ENCODE assay signal across 15 mouse cellular contexts in genomic region chr8:118374738-118375137, GRCm38 (mm10).
DNase-seq lines count a peak whose midpoint lies in the region; ATAC-seq and TF ChIP-seq lines count a peak whose summit lies in the region.
"Had no signal": no experiment of that assay in that cellular context is flagged by ENCODE, and none has a peak within 500 bp of the region (broad histone marks: within the 10 kb centered on the region; RNA-seq: fewer than 3 reads in every experiment).

No protein-coding gene starts in this region.

- DNase-seq in gastrocnemius, adult 2 months: no peak
- DNase-seq in gastrocnemius, adult 8-10 months (ENCODE audit: low spot score in 2 of 2): no peak
- DNase-seq in left cerebral cortex, postnatal 14 days (ENCODE audit: low spot score in 2 of 2): peak; percentile 41 to 44
- no peak for DNase-seq in left cerebral cortex, postnatal 4 days
- peak; percentile 53 for DNase-seq in Muller cell, postnatal 12 days (ENCODE audit: inconsistent ontology term)
- DNase-seq in heart, postnatal 10 days: peak; percentile 52 to 63
- DNase-seq in embryo, embryonic 10.5 days (ENCODE audit: low spot score): no peak
- DNase-seq: adrenal gland, postnatal 25 days; cerebellum, adult 8-10 months; kidney, adult 2 months; liver, embryonic 13.5 days; thymus, postnatal 25 days had no signal

- intact Hi-C loops in gastrocnemius, adult 2 months (cut with DNase I): loop anchor here (10.0 kb wide), 1 partner anchor 90 kb away; the partner anchor contains the start of gene Cdh13
- intact Hi-C loops in left cerebral cortex, postnatal 14 days (cut with DNase I): no loop called here
- intact Hi-C loops in left cerebral cortex, postnatal 4 days (cut with DNase I): no loop called here
- intact Hi-C loops in heart, postnatal 10 days (cut with DNase I): no loop called here

- TF ChIP-seq CTCF in gastrocnemius, adult 2 months (IDR thresholded peaks at IDR 0.05): no peak

- ATAC-seq in CD4-positive, CD25-positive, alpha-beta regulatory T cell, adult 4 months: no peak
- ATAC-seq: forebrain, embryonic 16.5 days; midbrain, embryonic 13.5 days had no signal

- peak overlapping the region; percentile 3 for H3K27ac ChIP-seq in gastrocnemius, adult 2 months
- H3K27ac ChIP-seq: liver, embryonic 13.5 days; midbrain, embryonic 13.5 days had no signal

- no peak overlapping the region for H3K4me3 ChIP-seq in gastrocnemius, adult 2 months
- H3K4me3 ChIP-seq: liver, embryonic 13.5 days; midbrain, embryonic 13.5 days had no signal

Comparison
In these comparisons a context has a peak if more than half of its experiments do, and no peak if none do; other contexts are left out.
1. DNase-seq: peak in left cerebral cortex, postnatal 14 days (2 of 2), Muller cell, postnatal 12 days (single experiment) and heart, postnatal 10 days (2 of 2); none in gastrocnemius, adult 2 months (single experiment), gastrocnemius, adult 8-10 months (0 of 2), left cerebral cortex, postnatal 4 days (single experiment) and embryo, embryonic 10.5 days (single experiment).